Mouse (Mus musculus) right cerebral cortex, postnatal 25 days (tissue): ENCODE results near the gene Spindoc.

ENCODE experiments used
- DNase-seq: peaks from one replicate; pipeline ENCODE4 v3.0.0; 2022

The Spindoc gene

GRCm38 (mm10) chr19:7382903-7383865, at the start of gene Spindoc:
Gene Spindoc (minus strand): TSS chr19:7382994.
- peak; percentile 97 for DNase-seq

GRCm38 (mm10) chr19:7425398-7425775, 42.6 kb upstream of the Spindoc start:
- DNase-seq: no peak

GRCm38 (mm10) chr19:7424590-7425397, 42.0 kb upstream of the Spindoc start:
- no peak for DNase-seq

GRCm38 (mm10) chr19:7424131-7424530, 41.3 kb upstream of the Spindoc start:
- no peak for DNase-seq

DNA sequence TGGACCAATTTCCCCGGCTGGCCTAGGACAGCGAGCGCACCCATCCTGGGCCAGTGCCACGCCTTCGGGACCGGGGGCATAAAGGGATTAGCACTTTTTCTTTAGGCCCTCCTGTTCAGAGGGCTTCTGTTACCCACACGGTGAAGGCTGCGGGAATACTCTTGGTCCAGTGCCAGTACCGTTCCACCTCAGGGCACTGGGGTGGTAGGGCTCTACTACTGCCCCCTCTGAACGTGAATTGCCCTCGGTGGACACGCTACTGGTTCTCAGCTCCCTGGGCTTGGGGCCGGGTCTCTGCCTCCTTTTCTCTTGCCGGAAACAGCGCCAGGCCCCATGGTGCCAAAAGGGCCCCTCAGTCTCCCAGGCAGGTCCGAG, 40.8 kb upstream of the Spindoc start:
- DNase-seq: no peak

GRCm38 (mm10) chr19:7423028-7423655, 40.3 kb upstream of the Spindoc start:
- peak; percentile 78 for DNase-seq

DNA sequence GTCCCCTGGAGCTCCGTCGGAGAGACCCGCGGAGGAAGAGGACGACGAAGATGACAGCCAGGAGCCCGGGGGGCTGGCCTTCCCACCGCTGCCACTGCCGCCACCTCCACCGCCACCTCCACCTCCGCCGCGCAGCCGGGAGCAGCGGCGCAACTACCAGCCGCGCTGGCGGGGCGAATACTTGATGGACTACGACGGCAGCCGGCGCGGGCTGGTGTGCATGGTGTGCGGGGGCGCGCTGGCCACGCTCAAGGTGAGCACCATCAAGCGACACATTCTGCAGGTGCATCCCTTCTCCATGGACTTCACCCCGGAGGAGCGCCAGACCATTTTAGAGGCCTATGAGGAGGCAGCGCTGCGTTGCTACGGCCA, 39.8 kb upstream of the Spindoc start:
- DNase-seq: no peak

DNA sequence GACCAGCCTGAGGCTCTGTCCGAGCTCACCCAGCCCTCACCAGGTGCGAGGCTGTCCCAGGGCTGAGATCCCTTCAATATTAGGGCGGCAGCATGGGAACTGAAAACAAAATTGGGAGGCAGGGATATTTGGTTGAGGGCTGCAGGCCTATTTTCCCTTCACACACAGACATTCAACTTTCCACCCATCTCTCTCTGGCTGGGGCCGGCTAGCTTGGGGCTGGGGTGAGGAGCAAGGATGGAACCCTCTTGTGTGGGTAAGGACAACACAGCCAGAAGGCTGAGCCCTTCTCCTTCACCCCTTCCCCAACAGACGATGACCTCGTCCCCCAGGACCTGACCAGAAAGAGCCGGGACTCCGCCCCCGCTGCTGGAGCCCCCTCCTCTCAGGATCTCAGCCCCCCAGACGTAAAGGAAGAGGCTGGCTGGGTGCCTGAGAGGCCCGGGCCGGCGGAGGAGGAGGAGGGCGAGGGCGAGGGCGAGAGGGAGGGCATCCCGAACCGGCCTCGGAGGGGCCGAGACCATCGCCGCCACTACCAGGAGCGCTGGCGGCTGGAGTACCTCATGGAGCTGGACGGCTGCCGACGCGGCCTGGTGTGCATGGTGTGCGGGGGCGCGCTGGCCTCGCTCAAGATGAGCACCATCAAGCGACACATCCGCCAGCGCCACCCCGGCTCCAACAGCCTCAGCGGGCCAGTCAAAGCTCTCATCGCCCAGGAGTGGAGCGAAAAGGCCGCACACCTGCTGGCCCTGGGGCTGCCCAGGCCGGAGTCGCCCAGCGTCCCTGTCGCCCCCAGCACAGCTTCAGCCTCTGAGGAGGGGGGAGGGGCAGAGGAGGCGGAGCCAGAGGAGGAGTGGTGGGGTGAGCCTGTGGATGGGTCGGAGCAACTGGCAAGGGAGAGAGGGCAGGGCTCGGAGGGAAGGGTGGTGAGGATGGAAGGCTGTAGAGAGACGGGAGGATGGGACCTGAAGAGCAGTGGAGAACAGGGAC, 39.1 kb upstream of the Spindoc start:
- peak; percentile 74 for DNase-seq

- no peak for DNase-seq
These were observed 38.2 kb upstream of the Spindoc start for GRCm38 (mm10) chr19:7420841-7421601.

DNA sequence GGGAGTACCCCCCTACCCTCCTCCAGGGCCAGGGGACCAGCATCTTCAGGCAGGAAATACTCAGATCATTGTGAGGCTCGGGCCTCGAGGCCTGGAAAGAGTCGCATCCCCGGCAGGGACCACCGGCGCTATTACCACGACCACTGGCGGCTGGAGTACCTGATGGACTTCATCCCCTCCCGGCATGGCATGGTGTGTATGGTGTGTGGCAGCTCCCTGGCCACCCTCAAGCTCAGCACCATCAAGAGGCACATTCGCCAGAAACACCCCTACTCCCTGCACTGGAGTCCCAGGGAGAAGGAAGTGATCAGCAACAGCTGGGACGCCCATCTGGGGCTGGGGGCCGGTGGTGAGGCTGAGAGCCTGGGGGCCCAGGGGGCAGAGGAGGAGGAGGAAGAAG, 37.3 kb upstream of the Spindoc start:
- DNase-seq: no peak

GRCm38 (mm10) chr19:7419134-7419533, 36.3 kb upstream of the Spindoc start:
- no peak for DNase-seq

GRCm38 (mm10) chr19:7417911-7418849, 35.4 kb upstream of the Spindoc start:
- DNase-seq: peak; percentile 84

DNA sequence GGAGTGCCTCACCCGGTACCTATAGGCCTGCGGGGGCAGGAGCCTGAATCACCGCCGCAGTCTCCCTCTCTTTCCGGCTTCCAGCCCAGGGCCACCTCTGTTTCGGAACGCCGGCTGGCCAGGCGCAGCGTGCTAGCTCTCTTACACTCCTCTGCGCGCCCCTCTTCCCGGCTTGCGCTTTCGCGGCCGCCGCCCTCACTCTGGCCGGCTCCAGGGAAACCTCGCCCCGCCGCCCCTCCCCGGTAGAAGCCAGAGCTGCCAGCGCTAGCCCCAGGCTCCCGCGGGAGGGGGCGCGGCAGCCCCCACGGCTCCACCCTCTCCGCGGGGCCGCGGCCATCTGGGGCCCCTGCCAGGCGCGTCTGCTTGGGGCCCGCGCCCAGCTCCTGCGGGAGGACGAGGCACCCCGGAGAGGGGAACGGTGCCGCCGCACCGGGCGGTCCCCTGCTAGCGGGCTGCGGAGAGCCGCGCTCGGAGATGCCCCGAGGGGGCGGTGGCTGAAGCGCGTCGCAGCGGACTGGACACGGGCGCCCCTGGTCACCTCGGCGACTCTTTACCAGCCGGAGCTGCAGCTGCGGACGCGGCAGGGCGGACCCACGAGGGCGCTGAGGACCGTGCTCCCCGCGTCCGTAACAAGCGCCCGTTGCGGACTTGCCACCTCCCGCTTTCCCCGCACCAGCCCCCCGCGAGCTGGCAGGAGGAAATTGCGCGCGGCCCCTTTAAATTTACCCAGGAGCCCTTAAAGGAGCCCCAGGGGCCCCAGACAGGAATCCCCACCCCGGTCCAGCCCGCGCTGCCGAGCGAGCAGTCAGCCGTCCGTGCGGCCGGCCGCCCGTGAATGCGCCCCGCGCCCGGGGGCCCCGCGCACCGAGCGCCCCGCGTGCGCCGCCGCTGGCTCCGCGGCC, 34.3 kb upstream of the Spindoc start, which contains the start of gene 2700081O15Rik:
TSS of gene 2700081O15Rik (plus strand) at position 792 of the 902 bp plus-strand sequence.
- peak; percentile 75 for DNase-seq

DNA sequence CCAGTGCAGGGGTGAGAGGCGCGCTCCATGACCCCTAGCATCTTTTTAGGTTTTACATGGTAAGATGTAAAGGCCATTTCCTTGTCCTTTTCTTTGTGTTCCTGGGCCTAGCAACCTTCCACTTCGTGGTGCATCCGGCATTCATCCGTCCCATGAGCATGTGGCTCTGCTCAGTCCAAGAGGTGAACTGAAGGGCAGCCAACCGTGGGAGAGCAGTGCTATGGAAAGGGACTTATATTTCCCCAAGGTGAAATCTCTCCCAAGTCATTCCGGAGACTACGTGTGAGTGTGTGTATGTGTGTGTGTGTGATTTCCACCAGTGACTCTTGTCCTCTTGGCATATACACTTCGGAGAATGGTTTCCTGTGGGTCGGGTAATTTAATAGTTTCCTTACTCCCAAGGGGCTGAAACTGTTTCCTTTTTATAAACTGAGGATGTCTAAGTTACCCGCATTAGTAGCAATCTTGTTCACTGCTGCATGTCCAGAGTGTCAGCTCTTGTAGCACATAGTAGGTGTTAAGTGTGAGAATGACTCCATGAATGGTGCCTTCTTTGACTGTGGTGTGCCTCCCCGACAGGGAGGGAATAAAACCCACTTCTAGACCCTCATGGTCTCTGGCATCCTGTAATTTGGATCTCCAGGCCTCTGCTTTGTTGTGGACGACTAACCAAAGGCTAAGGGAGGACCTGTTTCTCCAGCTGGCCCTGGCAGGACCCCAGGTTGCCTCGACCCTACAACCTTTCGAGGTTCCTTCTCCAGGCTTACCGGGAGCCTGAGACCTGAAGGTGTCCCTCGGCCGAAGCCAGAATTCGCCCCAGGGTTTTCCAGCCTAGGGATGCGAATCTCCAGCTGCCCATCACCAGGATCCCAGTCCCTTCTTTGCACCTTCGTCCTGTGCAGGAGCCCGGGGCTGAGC, 33.4 kb upstream of the Spindoc start:
- no peak for DNase-seq

DNA sequence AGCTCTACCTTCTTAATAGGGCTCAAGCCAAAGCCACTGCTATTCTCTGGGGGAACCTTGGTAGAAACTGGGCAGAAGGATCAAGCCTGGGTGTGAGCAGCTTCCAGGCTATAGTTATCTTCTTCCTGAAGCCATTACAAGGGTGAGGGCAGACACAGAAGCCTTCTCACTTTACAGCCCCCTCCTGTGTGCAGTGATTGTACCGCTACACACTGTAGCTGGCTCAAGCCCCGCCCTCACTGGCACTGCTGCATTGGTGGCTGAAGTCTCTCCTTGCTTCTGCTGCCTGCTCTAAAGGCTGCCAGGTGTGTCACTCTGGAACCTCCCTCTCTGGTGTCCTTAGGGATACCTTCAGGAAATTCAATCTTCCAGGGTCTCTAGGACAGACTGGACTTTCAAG, 29.6 kb upstream of the Spindoc start:
- DNase-seq: no peak

DNA sequence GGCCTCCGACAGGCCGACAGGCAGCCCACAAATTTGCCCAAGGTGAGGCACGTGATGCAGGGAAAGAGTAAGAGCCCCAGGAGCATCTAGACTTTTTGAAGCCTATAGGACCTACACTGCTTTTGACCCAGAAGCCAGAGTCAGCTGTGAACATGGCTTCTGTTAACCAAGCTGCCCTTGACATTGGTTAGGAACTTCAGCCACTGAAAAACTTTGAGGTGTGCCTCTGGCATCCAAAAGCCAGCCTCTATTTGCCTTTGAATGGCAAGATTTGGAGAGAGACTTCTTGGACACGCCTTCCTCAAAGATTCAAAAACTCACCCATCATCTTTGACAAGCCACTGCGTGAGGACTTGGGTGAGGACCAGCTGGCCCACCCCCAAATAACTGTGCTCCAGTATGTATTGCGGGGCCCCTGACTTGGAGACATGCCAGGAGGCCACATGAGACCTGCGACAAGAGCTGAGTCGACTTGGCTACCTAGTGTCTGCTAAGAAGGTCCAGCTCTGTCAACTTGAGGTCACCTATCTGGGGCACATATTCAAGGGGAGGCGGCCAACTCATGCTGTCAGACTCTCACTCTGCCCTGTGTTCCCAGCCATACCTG, 21.9 kb upstream of the Spindoc start:
- DNase-seq: no peak

DNA sequence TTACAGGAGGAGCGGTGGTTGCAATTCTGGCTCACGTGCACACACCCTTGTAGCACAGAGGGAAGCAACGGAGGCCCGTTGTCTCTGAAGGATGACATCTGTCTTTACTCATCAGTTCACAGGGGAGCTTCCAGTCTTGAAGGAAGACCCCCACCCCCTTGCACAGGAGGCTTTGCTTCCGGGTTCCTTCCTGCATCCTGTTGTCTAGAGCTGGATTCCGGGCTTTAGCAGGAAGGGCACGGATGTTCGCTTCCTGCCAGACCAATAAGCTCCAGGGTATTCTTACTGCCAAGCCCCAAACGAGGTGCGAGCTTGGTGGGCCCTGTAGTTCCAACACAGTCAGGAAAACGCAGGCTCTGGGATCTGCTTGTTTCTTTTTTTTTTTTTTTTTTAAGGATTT, 17.8 kb upstream of the Spindoc start:
- no peak for DNase-seq
